Mouse (Mus musculus) myocyte (in vitro differentiated cells): ENCODE measurements around the gene Nup214.

Experiments used
- CEBPB ChIP-seq: IDR thresholded peaks from 2 replicates; pipeline ENCODE4 v1.6.1; 2011; ENCODE audit warnings: mild to moderate bottlenecking, moderate library complexity; ENCODE audit not compliant: poor library complexity, insufficient read depth, severe bottlenecking
- E2F4 ChIP-seq: IDR thresholded peaks from one replicate; pipeline ENCODE4 v1.6.1; 2011; ENCODE audit warnings: mild to moderate bottlenecking, control low read depth, moderate library complexity; ENCODE audit not compliant: insufficient read depth
- MAX ChIP-seq: IDR thresholded peaks from one replicate; pipeline ENCODE4 v1.6.1; 2011; ENCODE audit warnings: low read depth, mild to moderate bottlenecking, control low read depth
- MYOD1 ChIP-seq, 3 experiments: IDR thresholded peaks; one replicate each; pipeline ENCODE4 v1.6.1; 2011; ENCODE audit warnings: control low read depth in 2 of 3, low read depth in 2 of 3, mild to moderate bottlenecking in 2 of 3, moderate library complexity in 1 of 3; ENCODE audit not compliant: insufficient read length in 2 of 3, control insufficient read depth in 1 of 3
- POLR2A ChIP-seq: IDR thresholded peaks from one replicate; pipeline ENCODE4 v1.6.1; 2011; ENCODE audit warnings: low read depth, mild to moderate bottlenecking, control low read depth, moderate library complexity; ENCODE audit not compliant: insufficient read length
- POLR2AphosphoS2 ChIP-seq: IDR thresholded peaks from one replicate; pipeline ENCODE4 v1.6.1; 2011; ENCODE audit warnings: low read depth, control low read depth; ENCODE audit not compliant: insufficient read length
- SRF ChIP-seq: IDR thresholded peaks from one replicate; pipeline ENCODE4 v1.6.1; 2011; ENCODE audit warnings: low read depth; ENCODE audit not compliant: control insufficient read depth, insufficient read length
- TCF12 ChIP-seq: IDR thresholded peaks from one replicate; pipeline ENCODE4 v1.6.1; 2011; ENCODE audit warnings: mild to moderate bottlenecking, control low read depth; ENCODE audit not compliant: poor library complexity, insufficient read depth, severe bottlenecking
- TCF3 ChIP-seq: IDR thresholded peaks from one replicate; pipeline ENCODE4 v1.6.1; 2011; ENCODE audit warnings: low read depth, control low read depth; ENCODE audit not compliant: insufficient read length
- USF1 ChIP-seq: IDR thresholded peaks from one replicate; pipeline ENCODE4 v1.6.1; 2011; ENCODE audit warnings: low read depth, mild to moderate bottlenecking, control low read depth, moderate library complexity

- no peak for TF ChIP-seq POLR2A
- TF ChIP-seq E2F4, result no peak
- no peak for TF ChIP-seq MAX
- TF ChIP-seq TCF12, result no peak
- TF ChIP-seq SRF, result no peak
- no peak for TF ChIP-seq TCF3
- no peak for TF ChIP-seq CEBPB
- no peak for TF ChIP-seq USF1
- TF ChIP-seq MYOD1 (IDR thresholded peaks at IDR 0.05; ENCODE audit: control insufficient read depth in 1 of 3, insufficient read length in 2 of 3, low read depth in 2 of 3), result no peak
- no peak for TF ChIP-seq POLR2AphosphoS2
These were observed 111.0 kb downstream of the Nup214 start for GRCm38 (mm10) chr2:32085231-32085630.
